Comparison of ENCODE assay signal across 25 mouse cellular contexts in genomic region chr9:32478799-32479198, GRCm38 (mm10).
DNase-seq lines count a peak whose midpoint lies in the region; ATAC-seq lines count a peak whose summit lies in the region.
"Had no signal": no experiment of that assay in that cellular context is flagged by ENCODE, and none has a peak within 500 bp of the region (broad histone marks: within the 10 kb centered on the region; RNA-seq: fewer than 3 reads in every experiment).

No protein-coding gene starts in this region.

- H3K9ac ChIP-seq in heart, embryonic 11.5 days (ENCODE audit: low read depth, low read length): no peak overlapping the region
- H3K9ac ChIP-seq: forebrain, embryonic 13.5 days; hindbrain, embryonic 13.5 days; intestine, embryonic 15.5 days had no signal

- no peaks in the 10 kb centered on the region for H3K27me3 ChIP-seq in heart, embryonic 11.5 days (ENCODE audit: control insufficient read depth, insufficient read depth, low read length)
- no peaks in the 10 kb centered on the region for H3K27me3 ChIP-seq in megakaryocyte, embryonic 14.5 days (replicated peaks)
- H3K27me3 ChIP-seq: CH12.LX; forebrain, embryonic 13.5 days; hindbrain, embryonic 13.5 days; intestine, embryonic 15.5 days; Patski had no signal

- no peak for ATAC-seq in heart, embryonic 11.5 days (replicated peaks; ENCODE audit: insufficient number of reproducible peaks, low FRiP score, low TSS enrichment)
- no peak for ATAC-seq in megakaryocyte, adult 5-6 weeks (ENCODE audit: poor library complexity, severe bottlenecking)
- ATAC-seq: forebrain, embryonic 13.5 days; forebrain, embryonic 16.5 days; intestine, embryonic 15.5 days; Patski had no signal

- H3K4me3 ChIP-seq in heart, embryonic 11.5 days (ENCODE audit: low read depth, low read length): no peak overlapping the region
- peak overlapping the region; percentile 71 for H3K4me3 ChIP-seq in megakaryocyte, embryonic 14.5 days (replicated peaks)
- no peak overlapping the region for H3K4me3 ChIP-seq in brown adipose tissue, adult 24 weeks (ENCODE audit: insufficient read depth, low read depth, low read length)
- H3K4me3 ChIP-seq: forebrain, embryonic 10.5 days; forebrain, embryonic 13.5 days; gastrocnemius, adult 2 months; hindbrain, embryonic 10.5 days; hindbrain, embryonic 13.5 days; intestine, embryonic 15.5 days had no signal

- H3K4me1 ChIP-seq in heart, embryonic 11.5 days (ENCODE audit: control insufficient read depth, insufficient read depth, low read length): peaks cover 18% of the 10 kb centered on the region
- H3K4me1 ChIP-seq in megakaryocyte, embryonic 14.5 days: peaks cover 100% of the 10 kb centered on the region
- H3K4me1 ChIP-seq in brown adipose tissue, adult 24 weeks (ENCODE audit: control insufficient read depth, insufficient read depth, insufficient read length, low read length): peaks cover 47% of the 10 kb centered on the region
- H3K4me1 ChIP-seq: forebrain, embryonic 10.5 days had no signal

- no peaks in the 10 kb centered on the region for H3K36me3 ChIP-seq in heart, embryonic 11.5 days (ENCODE audit: control insufficient read depth, insufficient read depth, low read length)
- H3K36me3 ChIP-seq in megakaryocyte, embryonic 14.5 days (replicated peaks; ENCODE audit: low read length): peaks cover 99% of the 10 kb centered on the region
- H3K36me3 ChIP-seq: G1E; hindbrain, embryonic 10.5 days; hindbrain, embryonic 13.5 days; intestine, embryonic 15.5 days had no signal

- no peaks in the 10 kb centered on the region for H3K9me3 ChIP-seq in heart, embryonic 11.5 days (replicated peaks; ENCODE audit: control insufficient read depth, low read length)
- H3K9me3 ChIP-seq in megakaryocyte, embryonic 14.5 days: no peaks in the 10 kb centered on the region
- H3K9me3 ChIP-seq: forebrain, embryonic 10.5 days; forebrain, embryonic 13.5 days; hindbrain, embryonic 10.5 days; hindbrain, embryonic 13.5 days; intestine, embryonic 15.5 days had no signal

- no peak for DNase-seq in heart, adult 8-10 months (ENCODE audit: low spot score)
- no peak for DNase-seq in frontal cortex, postnatal 10 days (ENCODE audit: low spot score in 2 of 2)
- DNase-seq in left cerebral cortex, postnatal 25 days (ENCODE audit: low spot score in 2 of 2): no peak
- DNase-seq: adrenal gland, postnatal 10 days; B cell, adult 2 months; cerebellum, adult 18-20 months; cerebellum, adult 9-10 months; cerebellum, postnatal 14 days; gastrocnemius, adult 2 months; gastrocnemius, postnatal 14 days; heart, postnatal 10 days; heart, postnatal 36 days had no signal

- WGBS in heart, embryonic 11.5 days (ENCODE audit: insufficient replicate concordance): 43% methylated on average over 3 of the region's 3 CpGs

- peak overlapping the region; percentile 25 for H3K27ac ChIP-seq in heart, embryonic 11.5 days (ENCODE audit: low read depth, low read length)
- peak overlapping the region; percentile 19 for H3K27ac ChIP-seq in brown adipose tissue, adult 24 weeks (replicated peaks; ENCODE audit: low read depth, low read length)
- H3K27ac ChIP-seq: forebrain, embryonic 10.5 days; forebrain, embryonic 13.5 days; hindbrain, embryonic 10.5 days; hindbrain, embryonic 13.5 days; intestine, embryonic 15.5 days had no signal

- intact Hi-C loops in left cerebral cortex, postnatal 25 days (cut with DNase I): no loop called here

- no peak overlapping the region for H3K4me2 ChIP-seq in heart, embryonic 11.5 days
- H3K4me2 ChIP-seq: forebrain, embryonic 13.5 days; hindbrain, embryonic 13.5 days; intestine, embryonic 15.5 days had no signal
